Mouse (Mus musculus) spleen, adult 18-20 months (tissue): ENCODE data around the gene Plekha7.

Experiments used
- DNase-seq, 2 experiments: peaks; one replicate each; pipeline ENCODE4 v3.0.0; 2022; ENCODE audit warnings: mixed read lengths in 2 of 2

Plekha7 gene

DNA sequence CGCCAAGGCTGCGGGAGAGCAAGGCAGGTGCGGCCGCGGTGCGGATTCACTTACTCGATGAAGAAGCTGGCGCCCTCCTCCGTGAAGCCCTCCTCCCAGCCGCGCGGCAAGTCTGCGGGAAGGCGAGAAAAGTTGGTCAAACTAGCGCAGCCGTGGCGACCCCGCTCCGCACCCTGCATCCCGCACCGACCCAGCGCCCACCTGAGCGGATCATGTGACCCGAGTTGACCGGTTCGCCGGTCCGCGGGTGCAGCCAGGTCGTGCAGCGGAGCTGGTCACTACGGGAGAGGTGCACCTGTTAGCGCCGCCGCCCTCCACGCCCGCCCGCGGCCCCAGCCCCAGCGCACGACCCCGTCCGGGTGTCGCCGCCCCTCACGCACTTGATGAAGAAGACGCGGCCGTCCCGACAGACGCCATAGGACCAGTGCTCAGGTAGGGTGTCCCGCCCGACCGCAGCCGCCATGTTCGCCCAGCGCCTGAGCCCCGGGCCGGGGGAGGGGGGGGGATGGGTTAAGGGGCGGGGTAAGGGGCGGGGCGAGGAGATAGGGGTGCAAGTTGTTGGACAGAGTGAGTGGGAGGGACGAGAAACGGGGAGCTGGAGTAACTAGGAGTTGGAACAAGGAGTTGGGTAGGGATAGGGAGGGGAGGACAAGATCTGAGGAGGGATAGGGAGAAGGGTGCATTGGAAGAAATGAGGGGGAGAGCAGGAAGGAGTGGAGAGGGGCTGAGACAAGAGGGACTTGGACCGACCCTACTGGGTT lies at the start of gene Plekha7:
Gene Plekha7 (minus strand): TSS at position 506 of the 761 bp plus-strand sequence.
- DNase-seq: peak; percentile 40 to 54

DNA sequence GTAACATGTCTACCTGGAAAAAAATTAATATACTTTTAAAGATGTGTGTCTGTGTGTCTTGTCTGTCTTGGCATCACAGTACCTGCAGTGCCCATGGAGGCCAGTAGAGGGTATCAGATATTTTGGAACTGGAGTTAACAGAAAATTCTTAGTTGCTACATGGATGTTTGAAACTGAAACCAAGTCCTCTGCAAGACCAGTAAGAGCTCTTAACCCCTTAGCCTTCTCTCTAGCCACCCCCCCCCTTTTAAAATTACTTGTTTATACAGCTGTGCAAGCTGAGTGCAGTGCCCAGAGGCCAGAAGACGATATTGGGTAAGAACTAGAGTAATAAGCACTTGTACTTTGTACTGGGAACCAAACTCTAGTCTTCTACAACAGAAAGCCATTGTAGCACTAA lies 28.1 kb upstream of the Plekha7 start:
- DNase-seq: peak; percentile 8 to 67

DNA sequence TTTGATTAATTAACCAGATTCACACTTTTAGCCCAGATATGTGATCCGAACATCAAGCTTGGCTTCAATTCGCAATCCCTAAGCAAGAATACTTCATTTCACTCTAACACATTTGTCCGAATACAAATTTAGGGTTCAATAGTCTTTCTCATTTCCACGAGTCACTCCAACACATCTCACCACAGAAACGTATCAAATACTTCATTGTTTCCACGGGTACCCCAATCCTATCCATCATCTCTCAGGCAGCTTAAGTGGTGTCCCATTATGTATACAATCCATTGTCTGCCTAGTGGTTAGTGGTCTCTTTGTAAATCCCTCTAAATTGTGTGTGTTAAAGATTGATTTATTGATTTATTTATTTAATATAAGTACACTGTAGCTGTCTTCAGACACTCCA lies 27.0 kb upstream of the Plekha7 start:
- DNase-seq: no peak

DNA sequence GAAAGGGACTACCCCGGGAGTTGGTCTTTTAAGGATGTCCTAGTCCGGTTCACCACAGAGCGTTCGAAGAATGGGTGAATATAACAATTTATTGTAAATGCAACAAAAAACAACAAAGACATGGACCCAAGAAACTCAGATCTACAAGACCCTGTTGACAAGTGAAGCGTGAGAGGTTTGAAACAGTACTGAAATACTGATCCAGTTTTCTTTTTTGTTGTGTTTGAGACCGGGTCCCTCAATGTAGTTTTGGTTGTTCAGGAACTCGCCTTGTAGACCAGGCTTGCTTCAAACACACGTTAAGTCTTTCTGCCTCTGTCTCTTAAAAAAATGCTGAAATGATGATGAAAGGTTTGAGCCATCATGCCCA lies 26.5 kb upstream of the Plekha7 start:
- no peak for DNase-seq

DNA sequence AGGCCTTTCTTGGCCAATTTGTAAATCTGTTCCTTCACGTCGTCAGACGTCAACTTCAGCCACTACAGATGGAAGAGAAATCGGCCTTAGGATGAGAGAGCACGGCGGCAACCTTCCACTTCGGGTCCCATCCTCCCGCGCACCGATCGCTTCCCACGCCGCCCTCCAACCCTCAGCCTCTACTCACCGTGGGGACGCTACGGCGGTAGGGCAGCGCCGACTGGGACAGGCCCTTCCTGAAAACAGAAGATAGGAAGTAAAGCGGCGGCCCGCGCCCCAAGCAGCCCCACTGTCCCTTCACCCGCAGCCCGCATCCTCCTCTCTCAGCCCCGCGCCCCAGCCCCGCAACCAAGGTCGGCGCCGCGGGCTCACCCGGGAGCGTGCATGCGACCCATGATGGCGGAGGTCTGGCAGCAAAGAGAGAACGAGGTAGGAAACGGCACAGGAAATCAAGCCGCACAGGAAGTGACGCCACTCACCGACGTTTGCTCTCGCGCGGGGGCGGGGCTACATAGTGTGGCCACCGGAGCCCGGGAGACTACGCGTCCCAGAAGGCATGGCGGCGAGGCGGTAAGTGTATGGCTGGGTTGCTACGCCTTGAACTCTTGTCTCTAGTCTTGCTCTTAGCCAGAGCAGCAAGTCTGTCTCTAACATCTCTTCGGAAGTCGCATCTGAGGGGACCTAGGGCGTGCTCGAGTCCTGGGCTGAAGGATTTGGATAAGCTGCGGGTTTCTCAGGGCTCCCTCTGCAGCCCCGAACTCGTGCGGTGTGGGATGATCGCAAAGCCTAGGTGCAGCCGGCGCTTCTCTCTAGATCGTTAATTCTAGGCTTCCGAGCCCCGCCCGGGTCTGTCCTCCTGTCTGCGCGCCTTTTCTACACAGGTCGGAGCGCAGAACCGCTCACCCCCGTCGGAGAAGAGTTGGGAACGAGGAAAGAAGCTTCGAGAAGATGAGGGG lies 25.8 kb upstream of the Plekha7 start, which contains the start of gene Rps13:
Gene Rps13 (minus strand): TSS at position 483 of the 956 bp plus-strand sequence.
- peak; percentile 93 to 96 for DNase-seq

DNA sequence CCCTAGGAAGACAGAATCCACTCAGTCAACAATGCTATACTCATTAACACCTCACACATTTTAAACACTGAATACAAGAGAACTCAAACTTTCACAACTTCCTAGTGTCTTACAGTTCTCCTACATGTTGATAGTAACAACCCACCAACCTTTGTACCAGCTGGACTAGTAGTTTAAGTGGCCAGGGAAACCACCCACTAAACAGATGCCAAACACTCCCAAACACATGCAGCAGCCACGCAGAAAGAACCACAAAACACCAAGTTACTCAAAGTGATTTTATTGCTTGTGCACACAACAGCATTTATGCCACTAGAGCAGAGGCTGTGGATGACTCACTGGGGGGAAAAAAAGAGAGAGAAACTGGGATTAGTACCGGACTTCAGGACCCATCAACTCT lies 23.1 kb upstream of the Plekha7 start:
- no peak for DNase-seq

DNA sequence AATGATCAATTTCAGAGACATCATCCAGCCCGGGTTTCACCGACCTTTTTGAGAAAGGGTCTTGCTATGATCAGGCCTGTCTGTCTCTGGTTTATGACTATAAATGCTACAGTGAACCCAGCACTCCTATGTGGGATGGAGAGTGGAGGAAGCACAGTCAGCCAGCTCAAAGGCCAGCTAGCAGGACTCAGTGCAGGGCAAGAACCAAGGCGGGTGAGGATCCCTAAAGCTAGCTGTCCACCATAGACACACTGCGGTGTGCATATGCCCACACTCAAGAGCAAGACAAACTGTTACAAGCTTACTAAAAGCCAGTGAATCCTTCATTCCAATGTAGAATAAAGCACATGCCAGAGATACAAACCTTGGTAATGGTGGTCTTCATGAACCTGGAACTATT lies 21.7 kb upstream of the Plekha7 start:
- no peak for DNase-seq

DNA sequence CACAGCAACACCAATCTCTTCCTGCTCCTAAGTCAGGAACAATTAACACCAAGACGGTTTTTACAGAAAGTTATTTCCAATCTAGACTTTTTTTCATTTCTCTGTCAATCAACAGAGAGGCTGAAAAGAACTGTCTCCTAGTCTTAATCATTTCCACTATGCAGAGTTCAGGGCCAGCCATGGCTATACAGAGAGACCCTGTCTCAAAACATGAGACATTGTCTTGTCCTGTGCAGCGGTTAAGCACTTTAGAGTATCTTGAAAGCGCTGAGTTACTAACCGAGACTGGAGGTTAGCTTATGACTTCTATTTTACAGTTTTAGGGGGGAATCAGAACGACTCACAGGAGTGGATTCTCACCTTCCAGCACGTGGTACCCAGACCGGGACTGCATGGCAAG lies 20.6 kb upstream of the Plekha7 start:
- DNase-seq: no peak

DNA sequence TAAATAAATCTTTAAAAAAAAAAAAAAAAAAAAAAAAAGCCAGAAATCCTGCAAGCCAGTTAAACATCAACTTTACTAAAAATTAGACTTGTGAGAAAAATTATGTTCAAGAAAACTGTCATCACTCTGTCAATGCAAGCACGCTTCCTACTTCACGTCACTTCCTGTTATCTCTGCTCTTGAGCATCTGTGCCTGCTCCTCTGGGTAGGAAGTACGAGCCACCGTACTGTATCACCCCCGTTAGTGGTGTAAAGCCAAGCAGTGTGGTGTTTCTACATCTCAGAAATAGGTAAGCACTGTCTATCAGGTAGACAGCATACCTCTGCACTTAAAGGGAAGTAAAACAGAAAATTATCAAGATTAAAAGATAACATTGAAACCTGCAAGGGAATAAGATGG lies 19.7 kb upstream of the Plekha7 start:
- DNase-seq: no peak

DNA sequence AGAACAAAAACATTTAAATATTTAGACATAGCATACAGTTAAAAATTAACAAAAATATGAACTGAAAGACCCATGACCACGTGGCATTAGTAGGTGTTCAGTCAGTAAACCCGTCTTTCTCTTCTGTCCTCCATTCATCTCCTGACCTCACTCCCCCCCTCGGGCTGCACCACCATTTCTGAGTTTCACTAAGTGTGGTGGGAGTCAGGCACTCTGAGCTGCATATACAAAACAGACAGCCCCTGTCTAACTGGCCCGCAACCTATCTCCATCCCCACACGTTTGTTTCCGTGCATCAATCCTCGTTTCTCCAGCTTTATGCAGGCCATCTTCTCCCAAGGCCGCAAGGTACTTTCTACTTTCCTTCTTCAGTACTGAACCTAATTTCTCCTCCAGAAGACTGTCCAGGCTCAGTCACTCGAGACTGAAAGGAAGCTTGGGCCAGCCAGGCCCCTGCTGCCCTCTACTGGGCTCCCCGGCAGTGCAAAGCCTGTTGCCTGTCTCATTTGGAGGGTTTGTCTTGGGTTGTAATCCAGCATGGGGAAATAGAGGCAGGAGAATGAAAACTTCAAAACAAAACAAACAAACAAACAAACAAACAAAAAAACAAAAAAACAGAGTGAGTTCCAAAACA lies 15.3 kb upstream of the Plekha7 start:
- DNase-seq: peak; percentile 25 to 60

DNA sequence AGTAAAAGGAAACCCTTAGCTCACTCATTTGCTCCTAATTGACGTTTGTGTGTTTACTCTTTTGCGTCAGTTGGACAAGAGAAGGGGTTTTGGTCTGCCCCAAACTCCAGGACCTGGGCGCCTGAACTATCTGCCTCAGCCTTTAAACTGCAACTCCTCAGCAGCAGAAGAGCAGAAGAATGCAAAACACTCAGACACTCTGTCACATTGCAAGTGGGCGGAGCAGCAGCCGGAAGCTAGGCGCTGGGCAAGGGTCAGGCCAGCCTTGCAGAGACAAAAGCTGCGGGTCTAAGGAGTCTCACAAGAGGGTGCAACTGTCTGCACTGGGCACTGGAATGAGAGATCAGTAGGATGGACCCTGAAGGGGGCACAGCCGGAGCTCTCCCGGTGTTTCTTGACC lies 1.3 kb upstream of the Plekha7 start:
- peak in 1 of 2 experiments; percentile 32 for DNase-seq

DNA sequence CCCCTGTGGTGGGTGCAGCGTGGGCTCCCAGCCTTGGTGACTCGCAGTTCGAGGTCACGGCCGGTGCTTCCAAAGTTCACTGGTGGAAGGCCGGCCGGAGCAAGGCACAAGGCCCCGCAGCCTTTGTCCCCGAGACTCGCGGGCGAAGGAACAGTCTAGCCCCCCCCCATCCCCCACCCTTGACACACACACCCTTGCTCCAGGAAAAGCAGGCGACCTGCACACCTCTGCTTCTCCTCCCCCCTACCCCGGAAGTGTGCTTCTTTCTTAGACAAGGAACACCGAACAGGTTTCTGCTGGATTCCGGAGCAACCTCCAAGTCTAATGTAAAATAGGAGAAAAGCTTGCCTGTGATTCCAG lies 436 bp upstream of the Plekha7 start:
- DNase-seq: no peak

DNA sequence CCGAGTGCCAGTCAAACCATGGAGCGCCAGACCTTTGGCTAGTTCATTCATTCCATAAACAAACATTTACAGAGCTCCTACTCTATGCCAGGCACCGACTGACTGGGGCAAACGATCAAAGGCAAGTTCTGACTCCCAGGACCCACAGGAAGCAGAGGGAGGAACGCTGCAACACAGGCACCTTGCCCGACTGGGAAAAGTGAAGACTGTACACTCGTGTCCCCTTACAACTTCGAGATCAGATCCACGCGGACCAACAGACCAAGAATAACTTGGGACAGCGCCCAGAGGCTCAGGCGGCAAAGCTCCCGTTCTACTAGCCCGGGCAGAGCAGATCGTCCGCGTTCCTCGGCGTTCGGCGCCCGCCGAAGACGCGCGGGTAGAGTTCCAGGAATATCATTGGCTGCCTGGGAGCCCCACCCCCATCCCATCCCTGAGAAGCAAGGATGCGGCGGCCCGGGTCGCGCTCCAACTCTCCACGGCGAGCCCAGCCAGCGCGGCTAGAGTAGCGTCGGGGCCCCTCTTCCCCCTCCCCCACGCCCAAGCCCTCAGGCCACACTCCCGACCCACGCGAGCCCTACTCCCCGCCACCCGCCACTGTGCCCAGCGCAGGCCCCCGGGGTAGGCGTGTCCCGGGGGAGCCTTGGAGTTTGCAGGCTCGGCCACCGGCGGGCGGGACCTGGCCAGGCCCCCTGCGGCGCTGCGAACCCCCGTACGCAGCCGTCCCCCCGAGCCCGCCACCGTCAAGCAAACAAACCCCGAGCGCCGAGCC lies 891 bp downstream of the Plekha7 start:
- peak; percentile 13 to 28 for DNase-seq

DNA sequence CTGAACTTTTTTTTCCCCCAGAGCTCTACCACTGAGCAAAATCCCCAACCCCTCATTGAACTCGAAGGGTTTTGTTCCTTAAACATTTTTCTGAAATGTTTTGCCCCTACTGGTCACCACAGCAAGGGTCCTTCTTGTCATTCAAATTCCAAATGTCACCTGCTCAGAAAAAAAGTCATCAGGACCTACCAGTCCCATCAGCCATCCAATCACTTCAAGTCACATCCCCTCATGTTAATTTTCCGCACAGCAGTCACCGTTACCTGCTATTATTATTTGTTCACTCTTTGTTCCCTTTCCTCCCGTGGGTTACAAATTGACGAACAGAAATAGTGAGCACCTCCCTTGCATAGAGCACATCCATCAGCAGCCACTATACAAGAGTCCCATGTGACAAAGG lies 1.6 kb downstream of the Plekha7 start:
- DNase-seq: no peak

DNA sequence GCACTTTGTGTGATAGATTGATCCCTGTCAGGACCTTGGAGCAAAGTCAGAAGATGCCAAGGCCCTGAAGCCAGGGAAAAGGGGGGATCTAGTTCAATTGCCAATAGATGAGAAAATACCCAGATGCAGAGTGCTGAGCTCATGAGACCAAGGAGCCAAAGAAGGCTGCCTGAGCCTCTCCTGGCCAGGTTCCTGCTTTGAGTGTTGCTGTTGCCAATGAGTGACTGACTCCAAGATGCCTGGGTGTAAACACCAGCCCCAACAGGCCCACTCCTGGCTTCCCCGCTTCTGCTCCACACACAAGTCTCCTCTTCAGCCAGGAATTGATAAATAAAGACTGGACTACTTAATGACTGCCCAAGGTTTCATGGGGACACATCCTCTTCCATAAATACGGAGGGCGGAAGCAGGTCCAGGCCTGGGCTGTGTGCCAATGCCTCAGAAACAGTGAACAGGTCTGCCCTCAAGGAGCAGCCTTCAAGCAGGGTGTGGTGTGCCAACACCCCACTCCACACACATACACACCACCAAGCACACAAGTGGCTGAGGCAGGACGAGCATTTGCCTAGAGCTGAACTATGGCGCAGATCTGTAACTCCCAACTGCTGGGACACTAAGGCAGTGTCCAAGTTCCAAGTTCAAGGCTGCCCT lies 6.4 kb downstream of the Plekha7 start:
- DNase-seq: no peak

DNA sequence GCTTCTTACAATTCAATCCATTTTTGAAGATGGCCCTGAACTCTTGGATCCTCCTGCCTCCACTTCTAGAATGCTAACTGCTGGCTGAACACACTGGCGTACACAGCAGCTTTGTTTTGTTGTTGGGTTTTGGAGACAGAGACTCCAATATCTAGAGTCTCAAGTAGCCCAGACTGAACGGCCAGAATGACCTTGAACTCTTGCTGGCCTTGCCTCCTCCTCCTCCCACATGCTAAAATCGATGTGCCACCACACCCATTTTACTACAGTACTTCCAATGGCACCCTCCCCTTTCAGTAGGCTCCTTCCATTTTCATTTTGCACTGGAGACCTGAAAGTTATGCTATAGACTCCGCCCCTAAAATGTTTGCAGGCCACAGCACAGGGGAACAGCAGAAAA lies 7.0 kb downstream of the Plekha7 start:
- no peak for DNase-seq

DNA sequence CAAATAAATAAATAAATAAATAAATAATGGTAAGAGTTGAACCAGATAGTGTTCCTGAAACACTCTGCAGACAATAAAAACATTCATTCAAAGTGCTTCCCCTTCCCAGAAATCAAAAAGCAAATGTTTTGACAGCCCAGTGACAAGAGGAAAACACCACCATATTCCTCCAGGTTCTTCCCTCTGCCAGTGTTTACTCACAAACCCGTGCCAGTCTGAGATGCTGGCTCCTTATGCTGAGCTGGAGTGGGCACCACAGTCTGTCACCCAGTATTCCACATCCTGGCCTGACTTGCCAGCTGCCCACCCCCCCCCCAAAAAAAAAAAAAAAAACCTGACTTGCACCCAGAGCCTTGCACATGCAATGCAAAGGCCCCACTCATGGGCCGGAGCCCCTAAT lies 9.3 kb downstream of the Plekha7 start:
- DNase-seq: no peak

DNA sequence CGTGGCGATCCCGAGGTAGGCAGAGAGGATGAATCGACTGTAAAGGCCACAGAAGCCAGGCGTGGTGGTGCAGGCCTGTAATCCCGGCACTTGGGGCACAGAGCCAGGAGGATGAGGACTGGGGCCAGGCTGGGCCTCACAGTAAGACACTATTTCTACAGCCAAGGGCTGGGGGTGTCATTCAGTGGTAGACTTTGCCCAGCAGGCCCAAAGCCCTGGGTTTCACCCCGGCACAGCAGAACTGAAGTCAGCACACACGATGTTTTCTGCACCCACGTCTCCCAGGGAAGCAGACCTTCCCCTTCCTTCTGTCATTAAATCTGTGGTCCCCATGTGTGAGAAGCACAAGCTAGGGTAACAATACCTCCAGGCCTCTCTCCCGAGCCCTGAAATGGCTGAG lies 9.8 kb downstream of the Plekha7 start:
- DNase-seq: no peak

DNA sequence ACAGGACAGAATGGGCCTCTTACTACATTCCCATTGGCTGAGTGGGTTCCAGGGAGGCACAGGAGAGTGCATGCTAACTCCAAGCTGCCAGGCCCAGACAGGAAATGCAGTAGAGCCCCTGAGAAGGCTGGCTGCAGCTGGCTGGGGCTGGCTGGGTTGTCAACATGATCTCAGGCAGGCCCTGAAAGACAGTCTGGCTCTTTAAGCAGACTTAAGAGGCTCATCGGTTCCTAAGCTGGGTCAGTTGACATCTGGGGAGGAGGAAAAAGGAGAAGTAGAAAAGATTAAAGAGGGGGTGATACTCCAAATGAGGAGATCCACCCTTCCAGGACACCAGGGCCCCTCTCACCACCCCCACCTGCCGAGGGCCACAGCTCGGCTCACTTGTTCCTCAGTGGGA lies 13.2 kb downstream of the Plekha7 start:
- no peak for DNase-seq

DNA sequence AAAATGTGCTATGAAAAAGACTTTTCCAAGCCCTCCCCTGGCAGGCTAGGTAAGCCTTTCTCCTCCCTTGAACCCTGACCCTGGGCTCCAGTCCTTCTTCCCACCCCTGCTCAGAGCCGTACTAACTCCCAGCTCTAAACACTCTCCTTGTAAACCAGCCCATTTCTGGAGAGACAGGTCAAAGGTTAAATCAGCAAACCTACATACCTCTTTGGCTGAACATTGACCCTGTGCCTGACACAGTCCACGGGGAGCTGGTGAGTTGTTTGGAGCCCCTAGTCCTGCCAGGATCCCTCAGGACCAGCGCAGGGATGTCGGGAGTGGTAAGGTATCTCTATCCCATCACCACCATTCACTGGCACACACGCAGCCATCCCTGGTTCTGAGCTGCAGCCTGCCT lies 15.8 kb downstream of the Plekha7 start:
- no peak for DNase-seq

DNA sequence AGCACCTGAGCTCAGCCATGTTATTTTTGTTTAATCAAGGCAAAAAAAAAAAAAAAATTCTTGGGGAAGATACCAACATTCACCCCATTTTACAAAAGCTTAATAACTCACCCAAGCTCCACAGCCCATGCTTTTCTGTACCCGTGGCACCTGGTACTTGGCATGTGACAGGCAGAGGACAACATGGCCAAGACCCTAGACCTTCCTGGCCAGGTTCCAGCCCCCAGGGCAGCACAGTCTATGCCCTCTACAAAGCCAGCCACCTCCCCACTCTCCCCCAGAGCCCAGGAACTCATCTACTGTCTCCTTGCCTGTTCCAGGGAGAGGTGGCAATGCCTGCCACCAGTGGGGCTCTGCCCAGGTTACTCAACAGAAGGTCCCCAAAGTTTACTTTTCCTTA lies 17.6 kb downstream of the Plekha7 start:
- no peak for DNase-seq

DNA sequence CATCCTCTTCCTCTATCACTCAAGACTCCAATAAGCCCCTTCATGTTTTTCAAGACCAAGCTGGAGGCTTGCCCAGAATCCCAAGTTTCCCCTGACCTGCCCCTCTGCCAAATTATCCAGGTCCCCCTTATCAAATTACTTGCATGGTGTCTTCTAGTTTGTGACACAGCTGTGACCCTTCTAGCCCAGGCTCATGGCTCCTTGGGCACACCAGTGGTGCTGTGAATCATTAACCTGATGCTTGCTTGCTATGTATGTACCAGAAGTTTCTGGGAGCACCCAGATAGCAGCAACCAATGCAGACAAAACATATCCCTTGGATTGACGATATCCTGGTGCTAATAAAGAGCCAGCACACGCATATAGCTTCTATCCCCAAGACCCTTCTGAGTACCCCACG lies 19.2 kb downstream of the Plekha7 start:
- no peak for DNase-seq
